Mouse (Mus musculus) T-helper 1 cell (primary cell): ENCODE results near the gene Nupl1.

ENCODE experiments used
- in situ Hi-C: fragments of 300-600 bp; cut with MboI, MseI; formaldehyde crosslinking; loops from one replicate; pipeline ENCODE4 v1.15.1; 2025; ENCODE audit warnings: high pct_unique_total_duplicates

Nupl1 gene

DNA sequence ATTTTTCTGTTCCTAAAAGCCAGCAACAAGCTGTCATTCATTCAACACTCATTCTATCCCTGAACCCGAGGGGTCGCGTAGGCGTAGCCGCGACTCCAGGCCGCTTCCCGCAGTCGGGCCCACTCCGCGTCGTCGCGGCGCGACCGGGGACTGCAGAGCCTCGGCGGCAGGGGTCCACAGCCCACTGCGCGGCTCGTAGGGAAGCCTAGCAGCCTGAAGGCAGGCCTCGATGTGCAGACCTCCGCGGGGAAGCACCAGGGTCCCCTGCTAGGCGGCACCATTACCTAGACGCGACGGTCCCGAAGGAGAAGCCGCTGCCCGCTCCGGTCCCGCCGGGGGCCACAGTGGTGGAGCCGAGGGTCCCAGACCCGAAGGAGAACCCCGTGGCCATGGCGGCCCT is 352 bp downstream of the Nupl1 start:
- in situ Hi-C loops, result loop anchor here (5.0 to 25.0 kb wide), 2 partner anchors 461 to 814 kb away; partner anchors contain the start of genes Cab39l and Setdb2

DNA sequence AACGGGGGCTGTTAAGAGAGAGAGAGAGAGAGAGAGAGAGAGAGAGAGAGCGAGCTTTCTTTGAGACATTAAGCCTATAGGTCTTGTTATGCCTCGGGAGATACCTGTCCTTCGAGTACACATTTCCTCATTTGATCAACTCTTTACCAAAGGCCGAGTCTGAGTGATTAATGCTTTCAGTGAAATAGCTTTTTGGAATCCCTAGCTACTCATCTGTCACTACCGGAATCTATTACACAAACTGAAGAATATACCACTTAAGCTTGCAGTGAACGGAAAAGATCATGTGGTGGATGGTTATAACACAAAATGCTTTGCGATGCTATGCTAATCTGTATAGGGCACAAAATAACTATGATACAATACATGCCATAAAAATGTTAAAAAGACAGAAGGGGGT is 865 bp downstream of the Nupl1 start:
- in situ Hi-C loops, result loop anchor here (5.0 to 25.0 kb wide), 2 partner anchors 462 to 813 kb away; partner anchors contain the start of genes Cab39l and Setdb2

DNA sequence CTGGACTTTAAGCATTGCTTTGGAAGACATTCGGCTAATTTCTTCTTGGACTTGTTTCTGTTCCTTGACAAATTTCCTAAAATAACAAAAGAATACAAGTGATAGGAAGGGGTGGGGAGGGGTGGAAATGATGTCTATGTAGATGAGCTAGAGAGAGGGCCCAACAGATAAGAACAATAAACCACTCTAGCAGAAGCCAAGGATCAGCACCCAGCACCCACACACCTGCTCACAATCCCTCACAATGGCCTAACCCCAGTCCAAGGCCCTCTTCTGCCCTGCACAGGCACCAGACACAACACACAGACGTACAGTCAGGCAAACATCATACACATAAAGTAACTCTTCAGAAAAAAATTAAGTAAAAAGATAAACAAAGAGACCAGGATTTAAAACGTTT is 12.7 kb downstream of the Nupl1 start:
- in situ Hi-C loops, result no loop called here

DNA sequence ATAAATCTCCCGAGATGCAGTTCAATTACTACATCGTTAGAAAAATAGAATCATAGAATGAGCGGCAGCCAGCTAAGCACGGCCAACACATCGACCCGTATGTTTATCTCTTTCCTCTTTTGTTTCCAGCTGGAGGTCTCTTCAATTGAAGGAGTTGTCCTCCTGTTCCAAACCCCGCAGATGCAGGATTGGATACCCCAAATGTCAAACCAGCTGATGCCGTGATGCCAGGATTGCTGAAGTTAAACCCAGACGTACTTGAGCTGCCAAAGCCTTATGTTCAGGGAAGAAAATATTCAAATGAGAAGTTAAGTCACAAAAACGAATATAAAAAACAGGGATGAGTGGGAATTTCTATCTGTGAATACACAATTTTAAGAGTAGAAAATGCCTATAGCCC is 31.3 kb downstream of the Nupl1 start:
- in situ Hi-C loops, result no loop called here

DNA sequence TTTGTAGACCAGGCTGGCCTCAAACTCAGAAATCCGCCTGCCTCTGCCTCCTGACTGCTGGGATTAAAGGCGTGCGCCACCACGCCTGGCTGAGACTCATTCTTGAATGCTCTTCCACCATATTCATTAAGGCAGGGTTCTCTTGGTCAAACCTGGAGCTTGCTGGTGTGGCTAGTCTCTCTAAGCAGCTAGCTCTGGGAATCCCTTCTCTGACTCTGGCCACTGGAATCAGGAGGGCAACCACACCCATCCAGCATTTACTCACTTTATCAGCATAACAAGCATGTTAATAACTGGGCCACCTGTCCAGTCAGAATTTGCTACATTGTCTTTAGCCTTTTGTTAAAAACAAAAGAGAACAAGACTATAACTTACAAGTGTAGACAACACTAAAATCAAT is 33.6 kb downstream of the Nupl1 start:
- in situ Hi-C loops, result no loop called here

DNA sequence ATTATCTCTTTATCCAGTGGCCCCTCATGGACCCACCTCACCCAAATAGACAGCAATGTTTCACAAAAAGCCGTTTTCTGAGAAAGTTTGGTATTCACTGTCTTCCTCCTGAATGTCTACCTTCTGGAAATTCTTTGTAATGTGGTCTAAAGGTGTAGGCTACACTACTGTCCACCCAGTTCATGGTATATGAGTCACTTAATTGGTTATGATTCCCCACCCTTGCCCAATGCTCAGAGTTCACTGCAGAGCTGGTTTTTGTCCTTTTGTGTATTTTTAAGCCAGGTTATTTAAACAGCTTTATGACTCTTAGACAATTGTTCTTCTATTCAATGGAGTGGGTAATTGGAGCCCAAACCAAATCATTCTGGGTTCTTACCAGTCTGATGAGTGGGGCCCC is 35.1 kb downstream of the Nupl1 start:
- in situ Hi-C loops, result no loop called here

DNA sequence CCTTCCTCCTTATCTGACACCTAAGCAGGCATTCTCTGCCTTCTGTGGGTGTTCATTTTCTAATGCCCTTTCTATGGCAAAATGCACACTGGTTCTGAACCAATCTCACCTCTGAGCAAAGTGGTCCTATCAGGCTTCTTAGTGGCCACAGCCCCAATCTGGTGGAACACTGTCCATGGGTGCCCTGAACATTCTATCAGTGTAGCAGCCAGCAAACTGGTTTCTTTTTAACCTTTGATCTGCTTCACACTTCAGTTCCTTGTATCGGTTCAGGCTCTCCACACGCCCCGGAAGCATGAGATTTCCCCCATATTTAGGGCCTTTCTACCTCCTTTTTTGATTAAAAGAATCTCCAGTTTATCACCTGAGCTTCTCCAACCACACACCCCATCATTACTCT is 36.2 kb downstream of the Nupl1 start:
- in situ Hi-C loops, result no loop called here

DNA sequence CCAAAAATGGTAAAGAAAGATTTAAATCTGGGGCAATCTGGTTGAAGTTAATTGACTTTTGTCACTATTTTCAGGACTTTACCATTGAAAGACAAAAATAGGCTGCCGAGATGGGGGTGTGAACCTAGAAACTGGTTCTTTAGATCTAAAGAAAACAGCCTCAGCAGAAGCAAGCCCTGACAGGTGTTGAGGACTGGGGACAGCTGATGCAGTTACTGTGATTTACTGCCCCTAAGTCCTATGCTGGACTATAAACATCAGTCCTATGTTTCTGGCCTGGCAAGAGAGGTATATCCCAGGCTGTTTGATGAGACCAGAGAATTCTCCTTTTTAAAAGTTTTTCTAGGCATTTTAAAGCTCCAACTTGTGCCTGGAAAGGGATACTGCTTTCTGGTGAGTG is 37.2 kb downstream of the Nupl1 start:
- in situ Hi-C loops, result no loop called here

DNA sequence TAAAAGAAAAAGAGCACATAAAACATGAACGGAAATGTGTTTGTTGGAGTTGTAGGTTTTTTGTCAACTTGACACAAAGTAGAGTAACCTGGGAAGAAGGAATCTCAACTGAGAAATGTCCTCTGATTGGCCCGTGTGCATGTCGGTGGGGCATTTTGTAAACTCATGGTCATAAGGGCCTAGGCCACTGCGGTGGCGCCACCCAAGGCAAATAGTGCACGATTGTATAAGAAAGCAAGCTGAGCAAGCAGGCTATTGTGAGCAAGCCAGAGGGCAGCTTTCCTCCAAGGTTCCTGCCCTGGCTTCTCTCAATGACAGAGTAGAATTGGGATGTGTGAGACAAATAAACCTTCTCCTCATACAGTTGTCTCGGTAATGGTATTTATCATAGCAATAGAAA is 42.1 kb downstream of the Nupl1 start:
- in situ Hi-C loops, result no loop called here

DNA sequence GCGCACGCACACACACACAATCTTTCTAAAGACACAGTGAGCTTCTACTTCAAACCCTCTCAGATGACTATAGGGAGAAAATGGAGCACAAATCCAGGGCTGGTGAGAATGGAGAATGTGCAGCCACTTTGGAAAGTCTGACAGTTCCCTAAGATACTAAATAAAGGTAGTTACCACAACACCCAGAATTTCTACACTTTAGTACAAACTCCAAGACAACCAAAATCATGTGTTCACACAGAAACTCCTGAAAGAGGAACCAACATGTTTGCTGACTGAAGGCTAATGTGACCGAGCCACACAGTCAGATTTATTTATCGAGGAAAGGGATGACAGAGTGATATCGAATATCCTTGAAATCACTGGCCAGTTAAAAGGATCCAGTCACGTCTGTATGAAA is 46.2 kb downstream of the Nupl1 start:
- in situ Hi-C loops, result no loop called here

DNA sequence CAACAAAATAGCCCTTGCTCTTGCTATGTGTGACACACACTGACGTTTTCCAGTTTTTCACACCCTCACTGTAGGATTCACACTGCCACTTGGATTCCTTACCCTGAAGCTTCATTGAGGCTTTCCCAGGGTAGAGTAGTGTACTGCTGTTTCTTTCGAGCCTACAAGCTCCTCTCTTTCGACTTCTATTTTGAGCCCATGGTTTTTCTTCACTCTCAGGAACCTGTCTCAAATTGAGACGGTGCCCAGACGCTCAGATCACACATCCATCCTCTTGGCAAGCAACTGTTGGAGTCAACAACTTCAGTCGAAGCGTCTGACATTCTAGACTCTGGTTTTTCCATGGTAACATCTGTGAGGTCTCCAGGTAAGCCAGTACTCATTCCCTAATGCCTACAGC is 54.3 kb downstream of the Nupl1 start, which contains the start of gene Atp8a2:
Atp8a2 (minus strand) TSS at position 296 of the 400 bp plus-strand sequence.
- in situ Hi-C loops, result no loop called here

DNA sequence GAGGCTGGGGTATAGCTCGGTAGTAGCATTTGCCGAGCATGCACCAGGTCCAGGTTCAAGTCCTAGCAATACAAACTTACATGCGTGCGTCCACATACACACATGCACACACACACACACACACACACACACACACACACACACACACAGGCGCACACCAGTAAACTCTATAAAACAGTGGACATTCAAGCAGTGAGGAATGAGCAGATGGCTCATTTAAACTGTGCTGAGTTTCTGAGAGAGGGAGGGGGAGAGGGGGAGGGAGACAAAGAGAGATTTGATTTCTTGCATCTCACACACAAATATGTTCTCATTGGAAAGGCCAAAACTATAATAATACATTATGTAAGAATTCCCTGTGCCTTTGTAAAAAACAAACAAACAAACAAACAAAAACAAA is 55.2 kb downstream of the Nupl1 start:
- in situ Hi-C loops, result no loop called here

DNA sequence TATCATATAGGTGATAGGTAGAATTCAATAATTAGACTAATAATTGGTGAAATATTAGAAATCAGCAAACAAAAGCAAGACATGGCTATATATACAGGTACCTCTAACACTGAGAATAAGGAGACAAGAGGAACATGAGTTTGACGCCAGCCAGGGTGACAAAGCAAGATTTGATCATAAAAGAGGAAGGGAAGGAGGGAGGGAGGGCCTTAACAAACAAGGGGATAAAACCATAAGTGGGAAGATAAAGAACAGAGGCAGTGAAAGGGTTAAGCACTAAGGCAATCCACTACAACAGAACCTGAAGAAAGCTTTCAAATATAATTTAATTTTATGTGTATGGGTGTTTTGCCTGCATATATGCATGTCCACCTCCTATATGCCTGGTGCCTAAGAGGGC is 56.6 kb downstream of the Nupl1 start:
- in situ Hi-C loops, result no loop called here

DNA sequence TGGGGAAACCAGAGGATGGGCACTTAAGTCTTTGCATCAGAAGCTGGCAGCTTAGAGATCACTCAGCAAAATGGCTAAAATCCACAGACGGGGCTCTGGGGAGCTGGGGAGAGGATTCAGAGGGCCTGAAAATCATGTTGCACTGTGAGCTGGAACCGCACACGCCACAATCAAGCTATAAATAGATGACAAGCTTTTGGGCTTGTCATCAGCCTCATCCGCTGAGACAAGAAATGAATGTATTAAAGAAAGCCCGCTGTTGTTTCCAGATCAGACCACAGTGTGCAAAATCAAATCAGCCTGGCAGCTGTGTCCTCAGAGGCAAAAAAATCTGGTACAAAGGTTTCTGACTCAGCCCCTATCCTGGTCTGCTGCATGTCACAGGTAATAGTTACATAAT is 61.5 kb downstream of the Nupl1 start:
- in situ Hi-C loops, result no loop called here

DNA sequence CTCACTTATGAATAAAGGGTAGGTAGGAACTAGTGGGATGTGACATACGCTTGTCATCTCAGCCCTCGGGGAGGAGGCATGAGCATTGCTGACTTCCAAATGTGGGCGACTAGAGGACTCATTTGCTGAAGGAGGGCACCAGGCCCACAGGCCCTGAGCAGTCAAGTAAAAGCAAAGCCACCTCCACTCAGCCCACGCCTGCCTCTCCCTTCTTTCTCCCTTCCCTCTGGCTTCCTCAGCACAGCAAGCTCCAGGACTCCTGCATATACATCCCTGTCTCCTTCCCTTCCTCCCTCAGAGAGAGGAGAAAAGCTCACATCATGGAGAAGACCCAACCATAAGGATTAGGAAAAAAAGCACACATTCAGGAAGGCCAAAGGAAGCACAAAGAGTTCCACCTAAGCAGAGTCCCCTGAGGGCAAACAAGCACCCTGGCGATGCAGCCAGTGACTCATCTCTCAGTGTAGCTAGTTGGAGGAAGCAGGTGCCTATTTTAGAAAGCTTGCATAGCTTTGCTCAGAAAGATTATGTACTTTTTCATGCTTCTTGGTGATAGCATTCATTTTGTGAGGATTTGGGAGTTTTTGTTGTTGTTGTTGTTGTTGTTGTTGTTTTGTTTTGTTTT is 62.9 kb downstream of the Nupl1 start:
- in situ Hi-C loops, result no loop called here

DNA sequence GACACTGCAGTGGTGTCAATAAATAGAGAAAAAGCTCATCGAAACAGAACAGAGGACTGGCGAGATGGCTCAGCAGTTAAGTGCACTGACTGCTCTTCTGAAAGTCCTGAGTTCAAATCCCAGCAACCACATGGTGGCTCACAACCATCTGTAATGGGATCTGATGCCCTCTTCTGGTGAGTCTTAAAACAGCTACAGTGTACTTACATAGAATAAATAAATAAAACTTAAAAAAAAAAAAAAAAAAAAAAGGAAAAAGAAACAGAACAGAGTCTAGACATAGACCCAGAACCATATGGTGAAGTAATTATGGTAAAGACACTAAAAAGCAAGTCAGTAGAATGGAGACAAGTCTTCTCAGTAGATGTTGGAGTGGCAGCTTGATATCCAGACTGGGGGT is 69.9 kb downstream of the Nupl1 start:
- in situ Hi-C loops, result no loop called here

DNA sequence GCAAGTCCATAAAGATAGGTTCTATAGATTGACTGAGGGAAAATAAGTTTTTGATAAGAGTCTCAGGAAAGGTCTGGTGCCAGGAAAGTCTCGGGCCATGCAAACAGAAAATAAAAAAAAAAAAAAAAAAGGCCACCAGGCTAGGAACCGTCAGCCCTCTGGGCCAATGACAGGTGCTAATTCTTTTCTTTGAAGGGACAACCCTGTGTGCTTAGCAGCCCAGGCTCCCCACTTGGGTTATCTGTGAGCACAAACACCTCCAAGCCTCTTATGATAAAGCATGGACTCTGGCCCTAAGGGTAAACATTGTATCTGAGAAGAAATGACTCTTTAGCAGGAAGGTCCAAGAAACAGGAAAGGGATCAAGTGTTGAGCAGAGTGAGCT is 72.7 kb downstream of the Nupl1 start:
- in situ Hi-C loops, result no loop called here

DNA sequence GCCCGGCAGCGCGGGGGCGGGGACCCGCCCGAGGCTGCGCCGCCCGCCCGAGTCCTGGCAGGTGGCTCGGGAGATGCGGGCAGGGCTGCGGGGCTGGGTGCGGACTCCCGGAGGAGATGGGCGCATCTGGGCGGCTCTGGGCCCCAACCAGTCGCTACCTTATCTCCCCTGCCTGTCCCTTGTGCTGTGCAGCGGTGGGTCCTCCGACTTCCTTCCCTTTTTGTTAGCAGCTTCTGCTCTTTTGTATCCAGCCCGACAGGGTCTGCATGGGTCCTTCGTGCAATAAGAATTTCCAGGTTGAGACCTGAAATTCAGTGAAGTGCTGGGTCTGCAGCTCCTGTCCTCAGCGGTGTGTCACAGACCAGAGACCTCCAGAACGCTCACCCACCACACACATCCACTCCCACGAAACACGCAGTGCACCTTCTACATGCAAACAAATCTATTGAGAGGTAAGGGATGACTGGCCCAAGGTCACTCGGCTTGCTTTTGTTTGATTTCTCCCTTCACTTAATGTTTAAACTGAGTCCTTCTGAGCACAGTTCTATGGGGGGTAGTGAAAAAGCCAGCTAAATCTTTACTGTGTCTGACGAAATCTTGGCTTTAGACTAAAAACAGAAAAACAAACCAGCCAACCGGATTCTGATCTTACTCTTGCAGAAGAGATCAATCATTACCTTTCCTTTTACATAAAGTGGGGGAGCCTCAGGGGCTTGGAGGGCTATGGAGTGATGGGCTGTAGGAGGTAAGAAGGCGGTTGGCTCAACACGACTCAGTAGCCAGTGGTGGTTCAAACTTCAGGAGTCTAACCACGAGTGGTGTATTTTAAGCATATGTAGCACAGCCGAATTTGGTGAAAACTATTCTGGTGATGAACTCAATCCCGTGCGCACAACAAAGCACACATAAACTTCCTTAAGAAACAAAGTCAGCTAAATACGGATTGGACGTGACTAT is 73.3 kb downstream of the Nupl1 start:
- in situ Hi-C loops, result no loop called here

DNA sequence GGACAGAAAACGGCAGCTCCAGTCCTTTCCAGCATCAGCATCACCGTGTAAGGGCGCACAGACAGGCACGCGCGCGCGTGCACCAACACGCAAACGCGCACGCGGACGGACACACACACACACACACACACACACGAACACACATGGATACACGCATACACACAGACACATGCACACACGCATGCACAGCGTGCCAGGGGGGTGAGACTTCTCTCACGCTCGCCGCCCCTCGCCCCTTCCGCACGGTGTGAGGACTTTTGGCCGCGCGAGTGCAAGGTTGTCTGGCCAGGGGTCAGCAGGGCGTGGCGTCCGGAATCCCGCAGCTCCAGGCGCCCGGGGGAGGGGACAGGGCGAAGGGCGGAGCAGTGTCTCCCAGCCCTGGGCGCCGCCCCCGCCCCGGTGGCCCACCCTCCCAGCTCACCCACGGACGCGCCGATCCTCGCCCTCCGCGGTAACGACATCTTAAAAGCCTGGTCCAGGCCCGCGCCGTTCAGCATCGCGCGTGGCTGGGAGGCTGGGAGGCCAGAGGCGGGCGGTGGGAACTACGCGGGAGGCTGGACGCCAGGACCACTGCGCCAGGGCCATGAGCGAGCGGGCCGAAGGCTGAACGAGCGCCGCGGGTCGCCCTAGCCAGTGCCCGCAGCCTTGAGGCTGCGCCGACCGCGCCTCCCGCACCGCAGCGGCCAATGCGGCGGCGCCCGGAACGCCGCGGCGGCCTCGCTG is 74.2 kb downstream of the Nupl1 start:
- in situ Hi-C loops, result no loop called here

DNA sequence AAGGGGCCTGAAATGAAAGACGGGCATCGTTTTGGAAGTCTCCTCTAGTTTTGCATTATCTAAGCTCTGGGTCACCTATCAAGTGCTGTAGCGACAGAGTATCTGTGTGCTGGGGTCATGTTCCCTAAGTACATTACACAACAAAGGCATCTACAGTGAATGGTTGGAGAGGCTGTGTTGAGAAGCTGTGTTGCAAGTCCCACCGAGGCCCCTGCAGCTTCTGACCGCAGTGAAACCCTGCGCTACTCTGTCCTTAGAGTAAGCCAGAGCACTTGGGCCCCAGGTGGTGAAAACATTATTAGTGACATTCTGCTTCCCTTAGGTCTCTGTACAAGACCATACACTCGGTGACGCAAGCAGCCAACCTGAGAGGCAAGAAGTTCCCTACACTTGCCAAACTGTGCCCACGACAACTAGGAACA is 74.8 kb downstream of the Nupl1 start:
- in situ Hi-C loops, result no loop called here

DNA sequence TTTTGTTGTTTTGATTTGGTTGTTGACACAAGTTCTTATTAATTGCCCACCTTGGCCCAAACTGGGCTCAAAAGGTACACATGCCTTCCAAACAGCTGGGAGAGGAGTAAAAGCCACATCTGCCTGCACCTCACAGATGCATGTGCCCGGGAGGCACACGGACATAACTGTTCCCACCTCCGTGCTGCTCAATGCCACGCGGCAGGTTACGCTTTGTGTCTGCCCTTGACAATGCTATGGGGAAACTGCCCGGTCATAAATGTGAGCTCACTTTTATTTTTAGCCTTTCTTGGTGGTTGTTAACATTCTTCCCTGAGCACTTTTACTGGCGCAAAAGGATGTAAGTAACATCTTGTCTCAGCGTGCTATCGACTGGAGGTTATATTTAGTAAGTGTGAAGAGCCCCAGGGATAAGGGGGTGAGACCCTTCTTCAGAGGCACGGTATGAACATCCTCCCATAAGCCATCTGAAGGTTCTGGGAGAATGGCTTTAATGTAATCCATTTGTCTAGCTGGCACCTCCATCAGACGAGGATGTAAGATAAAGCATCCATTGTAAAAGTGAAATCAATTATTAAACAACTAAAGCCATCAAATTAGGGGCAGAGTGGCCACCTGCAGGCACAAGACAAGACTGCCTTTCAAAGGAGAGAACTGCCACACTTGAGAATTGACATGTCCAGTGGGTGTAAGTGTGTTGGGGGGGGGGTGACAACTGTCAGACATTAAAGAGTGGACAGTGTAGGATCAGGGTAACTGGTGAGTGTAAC is 78.8 kb downstream of the Nupl1 start:
- in situ Hi-C loops, result no loop called here
